Mouse (Mus musculus) splenic B cell, adult 2 months (primary cell): ENCODE measurements around the gene Aldh5a1.
A peak's percentile ranks its signal among the peaks of the same experiment; 100 is the strongest.

Source experiments
- DNase-seq: peaks from one replicate; pipeline ENCODE4 v3.0.0-alpha.2; 2011; ENCODE audit warnings: low read depth, low spot score
- H3K27me3 ChIP-seq: 2 replicates; pipeline ENCODE4 v1.6.1; 2012; ENCODE audit warnings: mild to moderate bottlenecking, low read length, moderate library complexity, mixed read lengths; ENCODE audit not compliant: control insufficient read depth, poor library complexity, insufficient read depth, severe bottlenecking
- H3K36me3 ChIP-seq: 2 replicates; pipeline ENCODE4 v1.6.1; 2012; ENCODE audit warnings: mild to moderate bottlenecking, low read length, moderate library complexity, mixed read lengths; ENCODE audit not compliant: control insufficient read depth, poor library complexity, insufficient read depth, severe bottlenecking

Aldh5a1 gene

DNA sequence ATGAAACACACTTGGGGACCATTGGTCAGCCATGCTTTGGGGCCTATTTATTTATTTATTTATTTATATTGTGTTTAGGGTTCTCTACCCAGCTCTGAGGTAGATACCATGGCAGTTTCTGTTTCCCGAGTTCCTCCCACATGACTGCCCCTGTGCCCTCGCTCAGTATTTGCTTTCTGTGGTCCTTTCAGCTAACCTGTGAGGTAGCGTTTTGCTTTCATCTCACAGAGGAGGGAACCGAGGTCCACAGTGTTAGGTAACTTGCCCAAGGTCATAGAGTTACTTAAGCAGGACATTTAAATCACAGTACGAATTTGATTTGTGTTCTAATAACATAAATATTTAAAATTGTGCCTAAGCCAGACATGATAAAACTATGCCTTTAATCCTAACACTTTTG lies 9.7 kb upstream of the Aldh5a1 start:
- H3K27me3 ChIP-seq, result no peaks in the 10 kb centered on the region
- H3K36me3 ChIP-seq, result no peaks in the 10 kb centered on the region
- DNase-seq, result no peak

GRCm38 (mm10) chr13:24945567-24945966 lies 8.1 kb upstream of the Aldh5a1 start:
- H3K36me3 ChIP-seq, result no peaks in the 10 kb centered on the region
- DNase-seq, result no peak
- H3K27me3 ChIP-seq, result no peaks in the 10 kb centered on the region

DNA sequence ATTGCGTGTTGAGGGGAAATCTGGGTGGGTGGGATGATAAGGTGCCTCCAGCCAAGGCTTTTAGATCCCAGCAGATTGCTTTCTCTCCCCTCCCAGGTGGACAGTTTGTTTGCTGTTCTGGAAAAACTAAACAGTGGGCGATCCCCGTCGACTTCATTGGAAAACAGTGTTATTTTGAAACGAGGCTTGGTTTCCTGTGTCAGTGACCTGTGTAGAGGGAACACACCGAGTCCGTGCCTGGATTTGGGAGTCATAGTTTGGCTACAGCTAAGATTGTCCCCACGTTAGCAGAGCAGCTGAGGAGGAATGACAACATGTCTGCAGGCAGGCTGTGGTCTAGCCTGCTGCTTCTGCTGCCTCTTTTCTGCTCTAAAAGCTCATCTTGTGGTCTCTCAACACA lies 5.8 kb upstream of the Aldh5a1 start:
- Histone ChIP-seq H3K27me3 (peaks cover 4% of the 10 kb centered on the region; the same call in 1 of the 2 replicates), H3K36me3 (no peaks in the 10 kb centered on the region)
- DNase-seq, result no peak

- Histone ChIP-seq H3K27me3 (peaks cover 4% of the 10 kb centered on the region; the same call in 1 of the 2 replicates), H3K36me3 (no peaks in the 10 kb centered on the region)
- no peak for DNase-seq
Observed at GRCm38 (mm10) chr13:24942512-24943282, 5.2 kb upstream of the Aldh5a1 start, which contains the start of gene Gpld1. TSS of gene Gpld1 (plus strand) at chr13:24943152.

DNA sequence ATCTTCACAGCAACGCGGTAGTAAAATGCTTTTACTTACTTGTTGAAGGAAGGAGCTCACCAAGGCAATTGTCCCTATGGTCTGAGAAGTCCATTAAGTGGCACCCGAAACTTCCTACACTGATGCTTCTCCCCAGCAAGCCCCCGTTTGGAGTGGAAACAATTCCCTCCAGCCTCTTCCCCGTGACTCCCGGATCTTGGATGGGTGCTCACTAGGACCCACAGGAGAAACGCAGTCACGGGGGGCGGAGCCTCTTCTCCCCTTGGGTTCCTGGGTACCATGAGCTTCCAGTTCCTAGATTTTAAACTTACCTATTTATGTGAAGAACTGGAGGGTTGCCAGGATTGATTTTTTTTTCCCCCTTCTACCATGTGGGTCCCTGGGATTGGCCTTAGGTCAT lies 2.0 kb upstream of the Aldh5a1 start:
- DNase-seq, result no peak
- peaks cover 4% of the 10 kb centered on the region for H3K27me3 ChIP-seq
- no peaks in the 10 kb centered on the region for H3K36me3 ChIP-seq

DNA sequence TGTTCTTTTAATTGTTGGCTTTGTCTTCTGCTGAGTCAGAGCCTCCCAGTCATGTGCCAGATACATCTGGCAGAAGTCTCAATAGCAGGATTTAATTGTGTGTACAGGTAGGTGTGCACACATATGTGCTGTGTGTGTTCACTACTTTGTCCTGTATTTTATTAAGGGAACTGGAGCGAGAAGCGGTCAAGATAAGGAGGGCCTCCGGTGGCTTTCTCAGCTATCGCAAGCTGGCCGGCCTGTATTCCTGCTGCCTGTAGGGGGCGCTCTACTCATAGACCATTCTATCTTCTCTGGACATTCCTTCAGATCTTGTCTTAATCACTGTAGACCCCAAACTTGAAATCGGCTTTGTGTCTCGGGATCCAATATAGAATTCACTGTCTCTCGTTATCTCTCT lies 1.2 kb upstream of the Aldh5a1 start:
- Histone ChIP-seq H3K27me3 (peaks cover 4% of the 10 kb centered on the region), H3K36me3 (no peaks in the 10 kb centered on the region)
- DNase-seq, result peak; percentile 69

DNA sequence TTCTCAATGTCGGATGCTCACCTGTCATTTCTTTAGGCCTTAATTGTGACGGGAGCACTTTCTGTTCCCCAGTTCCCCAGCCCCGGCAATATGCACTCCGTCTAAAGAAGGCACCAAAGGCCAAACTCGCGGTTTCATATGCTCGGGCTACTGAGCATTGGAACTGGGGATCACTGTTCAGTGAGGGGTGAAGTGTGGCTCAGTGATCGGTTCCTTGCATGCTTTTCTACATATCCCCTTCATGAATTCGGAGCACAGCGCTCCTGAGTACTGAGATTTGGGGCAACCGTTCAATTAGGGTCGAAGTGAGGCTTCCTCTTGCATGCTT lies 342 bp upstream of the Aldh5a1 start:
- peaks cover 4% of the 10 kb centered on the region for H3K27me3 ChIP-seq
- no peak for DNase-seq

GRCm38 (mm10) chr13:24936772-24937107 lies 721 bp downstream of the Aldh5a1 start:
- DNase-seq, result no peak
- Histone ChIP-seq H3K27me3 (peaks cover 4% of the 10 kb centered on the region), H3K36me3 (no peaks in the 10 kb centered on the region)

More for the DNA sequence above, 342 bp upstream of the Aldh5a1 start:
- no peaks in the 10 kb centered on the region for H3K36me3 ChIP-seq

DNA sequence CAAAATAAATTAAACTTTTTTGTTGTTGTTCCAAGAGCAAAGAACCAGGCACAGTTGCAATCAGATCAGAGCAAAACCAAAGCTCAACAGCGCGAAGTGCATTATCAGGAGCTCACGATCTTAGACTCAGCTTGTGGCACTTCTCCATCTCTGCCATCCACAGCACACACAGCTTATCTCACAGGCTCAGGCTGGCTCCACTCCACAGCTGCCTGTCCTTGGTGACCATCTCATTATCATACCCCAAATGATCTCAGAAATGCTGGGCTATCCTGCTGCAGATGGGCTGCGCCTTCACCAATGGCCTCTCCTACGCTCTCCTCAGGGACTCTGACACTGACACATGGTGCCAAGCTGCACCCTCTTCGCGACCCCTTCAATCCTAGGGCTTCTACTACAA lies 4.3 kb downstream of the Aldh5a1 start:
- no peak for DNase-seq
- Histone ChIP-seq H3K36me3 (no peaks in the 10 kb centered on the region), H3K27me3 (no peaks in the 10 kb centered on the region; the same call in 1 of the 2 replicates)

- Histone ChIP-seq H3K36me3 (no peaks in the 10 kb centered on the region), H3K27me3 (no peaks in the 10 kb centered on the region)
- no peak for DNase-seq
Observed at GRCm38 (mm10) chr13:24930591-24930990, 6.9 kb downstream of the Aldh5a1 start.

- Histone ChIP-seq H3K36me3 (no peaks in the 10 kb centered on the region), H3K27me3 (no peaks in the 10 kb centered on the region)
- DNase-seq, result no peak
Observed at GRCm38 (mm10) chr13:24923991-24924390, 13.5 kb downstream of the Aldh5a1 start.

DNA sequence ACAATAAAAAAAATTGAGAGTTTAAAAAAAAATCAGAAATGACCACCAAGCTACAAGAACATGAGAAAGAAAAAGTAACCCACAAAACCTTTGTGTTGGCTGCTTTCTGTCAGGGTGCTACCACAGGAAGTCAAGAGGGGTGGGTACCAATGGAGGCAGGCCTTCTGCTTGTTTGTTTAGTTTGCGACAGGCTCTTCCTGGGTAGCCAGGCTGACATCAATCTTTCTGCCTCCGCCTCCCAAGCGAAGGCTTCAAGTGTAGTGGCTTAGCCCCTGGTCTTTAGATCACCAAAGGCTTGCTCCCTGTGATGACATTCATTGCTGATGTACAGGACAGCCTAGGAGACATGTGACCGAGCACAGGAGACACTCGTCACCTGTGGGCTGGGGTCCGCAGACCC lies 16.2 kb downstream of the Aldh5a1 start:
- DNase-seq, result no peak
- H3K36me3 ChIP-seq, result no peaks in the 10 kb centered on the region

GRCm38 (mm10) chr13:24920333-24920977 lies 17.0 kb downstream of the Aldh5a1 start:
- DNase-seq, result peak; percentile 79
- Histone ChIP-seq H3K27me3 (no peaks in the 10 kb centered on the region), H3K36me3 (no peaks in the 10 kb centered on the region)

More for the DNA sequence above, 16.2 kb downstream of the Aldh5a1 start:
- H3K27me3 ChIP-seq, result no peaks in the 10 kb centered on the region

DNA sequence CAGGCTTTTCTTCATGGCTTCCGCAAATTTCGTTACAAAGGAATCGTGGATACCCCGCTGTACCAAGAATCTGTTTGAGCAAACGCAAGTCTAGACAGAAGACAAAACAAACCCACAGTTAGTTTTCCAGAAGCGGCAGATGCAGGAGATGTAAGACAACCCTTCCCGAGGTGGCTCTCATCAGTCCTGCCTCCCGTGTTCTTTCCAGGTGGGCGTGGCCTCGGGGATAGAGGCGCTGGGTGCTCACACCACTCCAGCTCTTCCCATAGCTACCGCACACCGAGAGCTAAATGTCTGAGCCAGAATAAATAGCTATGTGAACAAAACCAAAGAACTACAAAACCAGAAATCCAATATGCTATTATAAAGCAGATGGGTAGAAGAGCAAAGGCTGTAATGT lies 21.6 kb downstream of the Aldh5a1 start:
- no peaks in the 10 kb centered on the region for H3K36me3 ChIP-seq
- DNase-seq, result no peak

DNA sequence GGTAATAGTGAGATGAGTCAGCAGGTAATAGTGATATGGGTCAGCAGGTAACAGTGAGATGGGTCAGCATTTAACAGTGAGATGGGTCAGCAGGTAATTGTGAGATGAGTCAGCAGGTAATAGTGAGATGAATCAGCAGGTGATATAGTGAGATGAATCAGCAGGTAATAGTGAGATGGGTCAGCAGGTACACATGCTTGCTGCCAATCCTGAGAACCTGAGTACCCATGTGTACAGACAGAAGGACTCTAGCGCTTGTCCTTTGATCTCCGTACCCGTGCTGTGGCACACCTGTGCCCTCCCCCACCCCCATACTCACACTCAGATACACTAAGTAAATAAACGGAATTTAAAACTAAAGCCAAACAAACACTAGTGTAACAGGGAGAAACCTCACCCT lies 22.5 kb downstream of the Aldh5a1 start:
- no peaks in the 10 kb centered on the region for H3K27me3 ChIP-seq
- H3K36me3 ChIP-seq, result no peaks in the 10 kb centered on the region
- no peak for DNase-seq

More for the DNA sequence above, 21.6 kb downstream of the Aldh5a1 start:
- no peaks in the 10 kb centered on the region for H3K27me3 ChIP-seq
